Mouse (Mus musculus): ENCODE data around the gene Neurl1a.

- TF ChIP-seq CTCF (IDR thresholded peaks at IDR 0.05; ENCODE audit: borderline replicate concordance, control insufficient read depth, extremely low read depth, insufficient read depth, low read length, poor library complexity) (no peak), POLR2A (IDR thresholded peaks at IDR 0.05; ENCODE audit: control insufficient read depth, extremely low read depth, insufficient read depth, low read length, poor library complexity) (no peak)
Measured at GRCm38 (mm10) chr19:47221006-47221405, 42.4 kb downstream of the Neurl1a start.
